Mouse (Mus musculus) megakaryocyte, embryonic 14.5 days (primary cell): Measurements from ENCODE around the gene Zfp51.
"Not testable (repeated sequence)": the region's sequence is repeated elsewhere in the genome, so short reads cannot be mapped to it uniquely, and the experiment has no call there.

Experiments
- FLI1 ChIP-seq: IDR thresholded peaks from 2 replicates; pipeline ENCODE4 v1.6.1; 2012; ENCODE audit warnings: low read length, inconsistent platforms, mixed read lengths
- GATA1 ChIP-seq: IDR thresholded peaks from 3 replicates; pipeline ENCODE4 v1.6.1; 2012; ENCODE audit warnings: mixed read lengths, low read length, inconsistent platforms, borderline replicate concordance

DNA sequence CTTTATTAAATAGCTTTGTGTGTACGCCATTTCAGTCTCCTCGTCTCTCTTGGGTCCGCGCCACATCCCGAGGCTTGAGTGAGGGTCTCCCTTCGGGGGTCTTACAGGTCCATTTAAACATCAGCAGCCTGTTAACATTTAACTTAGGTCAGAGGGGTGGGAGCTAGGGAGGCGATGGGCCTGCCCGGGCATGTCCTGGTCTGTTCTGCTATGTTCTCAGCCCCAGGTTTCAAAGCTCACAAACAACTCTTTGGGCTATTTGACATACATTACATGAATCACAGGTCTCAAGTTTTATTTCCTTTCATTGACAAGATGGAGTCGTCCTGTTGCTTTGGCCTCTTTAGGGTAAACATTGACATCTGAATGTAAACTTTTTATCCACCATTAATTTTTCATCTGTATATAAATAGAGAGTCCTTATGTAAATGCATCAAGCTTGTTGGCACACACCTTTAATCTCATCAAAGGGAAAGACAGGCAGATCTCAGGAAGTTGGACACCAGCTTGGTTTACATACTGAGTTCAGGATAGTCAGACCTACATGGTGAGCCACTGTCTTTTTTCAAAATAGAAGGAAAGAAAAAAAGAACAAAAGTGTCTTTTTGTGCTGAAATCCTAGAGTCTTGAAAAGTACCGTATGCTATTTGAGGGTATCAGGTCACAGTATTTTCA, 28.1 kb downstream of the Zfp51 start:
- TF ChIP-seq GATA1, FLI1: not testable (repeated sequence)
